Mouse (Mus musculus) liver, embryonic 11.5 days (tissue): Measurements from ENCODE around the gene Olfm3. TPM values are rescaled to one million over a fixed set of nuclear protein-coding genes. Genes with fewer than 3 reads are reported as not detected.

ENCODE experiments used
- ATAC-seq: fragments of 200-750 bp; cut with Nextera tagmentation; replicated peaks from 2 replicates; pipeline ENCODE4 v1.8.0; 2017; ENCODE audit warnings: moderate number of reproducible peaks, mild to moderate bottlenecking, moderate TSS enrichment, moderate library complexity; ENCODE audit not compliant: low FRiP score
- DNase-seq: peaks from one replicate; pipeline ENCODE4 v3.0.0-alpha.2; 2017; ENCODE audit warnings: low spot score
- H3K27ac ChIP-seq: fragments of 300-500 bp; sonication (generic); 2 replicates; pipeline ENCODE4 v1.5.1; 2014; ENCODE audit warnings: mild to moderate bottlenecking, low read depth, low read length, control low read depth
- H3K27me3 ChIP-seq: fragments of 300-500 bp; sonication (generic); replicated peaks from 2 replicates; pipeline ENCODE4 v1.6.1; 2014; ENCODE audit warnings: low read length, mixed read lengths; ENCODE audit not compliant: control insufficient read depth, insufficient read depth
- H3K36me3 ChIP-seq: fragments of 300-500 bp; sonication (generic); 2 replicates; pipeline ENCODE4 v1.6.1; 2014; ENCODE audit warnings: mild to moderate bottlenecking, low read length, moderate library complexity, mixed read lengths; ENCODE audit not compliant: control insufficient read depth, insufficient read depth
- H3K4me1 ChIP-seq: fragments of 300-500 bp; sonication (generic); replicated peaks from 2 replicates; pipeline ENCODE4 v1.6.1; 2014; ENCODE audit warnings: low read length, mixed read lengths; ENCODE audit not compliant: control insufficient read depth, insufficient read depth
- H3K4me2 ChIP-seq: fragments of 300-500 bp; sonication (generic); 2 replicates; pipeline ENCODE4 v1.6.1; 2014; ENCODE audit warnings: mild to moderate bottlenecking, control low read depth, moderate library complexity
- H3K4me3 ChIP-seq: fragments of 300-500 bp; sonication (generic); 2 replicates; pipeline ENCODE4 v1.5.1; 2014; ENCODE audit warnings: low read depth, low read length, control low read depth
- H3K9ac ChIP-seq: fragments of 300-500 bp; sonication (generic); 2 replicates; pipeline ENCODE4 v1.6.1; 2014; ENCODE audit warnings: low read depth, low read length, control low read depth
- H3K9me3 ChIP-seq: fragments of 300-500 bp; sonication (generic); 2 replicates; pipeline ENCODE4 v1.6.1; 2016; ENCODE audit warnings: low read length, inconsistent platforms, mixed read lengths; ENCODE audit not compliant: control insufficient read depth
- WGBS: fragments of 180-500 bp; shearing (Covaris S2); extraction: QIAGEN DNeasy Blood & Tissue Kit; methylation state at CpG from one replicate; pipeline ENCODE4 v1.1.7; 2014; 5-methylcytosine and 5-hydroxymethylcytosine counted together
- polyA plus RNA-seq: library from polyadenylated mRNA; unstranded; fragments of >200 nt; fragmentation: Nextera tagmentation; extraction: Ambion mirVana; gene quantifications from 2 replicates; pipeline ENCODE4 v1.2.1, GENCODE M21; 2014

Olfm3 gene
- 0.05 and 0.10 TPM in 2 replicates for polyA plus RNA-seq

DNA sequence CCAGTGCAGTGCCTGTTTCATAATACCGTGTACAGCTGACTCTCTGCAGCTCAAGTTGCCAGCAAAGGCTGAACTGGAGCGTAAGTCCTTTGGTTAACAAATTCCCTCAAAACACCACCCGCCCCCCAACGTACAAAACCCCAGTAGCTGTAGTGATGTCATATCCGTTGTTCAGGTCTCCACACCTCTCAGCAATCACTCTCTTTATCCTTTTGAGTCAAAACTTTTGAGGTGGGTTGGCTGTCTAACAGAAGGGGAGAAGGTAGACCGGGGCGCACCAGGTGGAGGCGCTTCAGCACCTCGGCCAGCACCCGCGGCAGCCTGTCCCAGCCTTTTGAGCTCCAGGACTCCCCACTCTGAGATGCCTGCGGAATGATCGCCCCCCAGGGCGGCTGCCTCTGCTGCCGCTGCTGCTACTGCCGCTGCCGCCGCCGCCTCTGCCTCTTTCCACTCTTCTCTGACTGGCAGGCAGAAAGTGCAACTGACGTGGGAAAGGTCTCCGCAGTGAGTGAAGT is at the start of gene Olfm3:
TSS of gene Olfm3 (plus strand) at position 155 of the 515 bp plus-strand sequence.
- no peak within 1 kb of the TSS for H3K9ac ChIP-seq
- no peaks in the 10 kb centered on the region for H3K36me3 ChIP-seq
- no peak within 1 kb of the TSS for H3K4me3 ChIP-seq
- no peaks in the 10 kb centered on the region for H3K9me3 ChIP-seq
- peak; percentile 70 for DNase-seq
- no peaks in the 10 kb centered on the region for H3K27me3 ChIP-seq
- no peak within 1 kb of the TSS for H3K27ac ChIP-seq
- 0 out of 2 replicates have a peak within 1 kb of the TSS, but pooled peaks have one; percentile 7 for H3K4me2 ChIP-seq
- H3K4me1 ChIP-seq = no peaks in the 10 kb centered on the region
- peak; percentile 51 for ATAC-seq
- WGBS = 7% methylated on average over 21 of the region's 21 CpGs

DNA sequence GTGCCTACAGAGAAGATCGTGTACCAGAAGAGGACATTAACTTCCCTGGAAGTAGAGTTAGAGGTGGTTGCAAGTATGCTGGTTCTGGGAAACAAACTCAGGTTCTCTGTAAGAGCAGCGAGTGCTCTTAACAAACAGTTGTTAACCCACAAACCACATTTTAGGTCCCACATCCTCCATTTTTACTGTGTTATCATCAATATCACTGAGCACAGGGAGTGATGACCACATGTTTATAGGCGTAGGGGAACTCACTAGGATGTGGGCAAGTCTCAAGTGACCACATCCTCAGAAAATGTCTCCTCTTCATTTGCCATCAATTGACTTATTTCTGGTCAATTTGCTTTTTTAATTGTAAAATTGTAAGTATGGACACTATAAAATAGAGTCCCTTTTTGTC is 14.1 kb upstream of the Olfm3 start:
- Histone ChIP-seq H3K4me1 (no peaks in the 10 kb centered on the region), H3K27ac (no peak overlapping the region), H3K4me3 (no peak overlapping the region), H3K9ac (no peak overlapping the region), H3K36me3 (no peaks in the 10 kb centered on the region), H3K27me3 (no peaks in the 10 kb centered on the region), H3K9me3 (no peaks in the 10 kb centered on the region), H3K4me2 (no peak overlapping the region)
- ATAC-seq (no peak), DNase-seq (no peak)
- 50% methylated on average over 3 of the region's 3 CpGs for WGBS

DNA sequence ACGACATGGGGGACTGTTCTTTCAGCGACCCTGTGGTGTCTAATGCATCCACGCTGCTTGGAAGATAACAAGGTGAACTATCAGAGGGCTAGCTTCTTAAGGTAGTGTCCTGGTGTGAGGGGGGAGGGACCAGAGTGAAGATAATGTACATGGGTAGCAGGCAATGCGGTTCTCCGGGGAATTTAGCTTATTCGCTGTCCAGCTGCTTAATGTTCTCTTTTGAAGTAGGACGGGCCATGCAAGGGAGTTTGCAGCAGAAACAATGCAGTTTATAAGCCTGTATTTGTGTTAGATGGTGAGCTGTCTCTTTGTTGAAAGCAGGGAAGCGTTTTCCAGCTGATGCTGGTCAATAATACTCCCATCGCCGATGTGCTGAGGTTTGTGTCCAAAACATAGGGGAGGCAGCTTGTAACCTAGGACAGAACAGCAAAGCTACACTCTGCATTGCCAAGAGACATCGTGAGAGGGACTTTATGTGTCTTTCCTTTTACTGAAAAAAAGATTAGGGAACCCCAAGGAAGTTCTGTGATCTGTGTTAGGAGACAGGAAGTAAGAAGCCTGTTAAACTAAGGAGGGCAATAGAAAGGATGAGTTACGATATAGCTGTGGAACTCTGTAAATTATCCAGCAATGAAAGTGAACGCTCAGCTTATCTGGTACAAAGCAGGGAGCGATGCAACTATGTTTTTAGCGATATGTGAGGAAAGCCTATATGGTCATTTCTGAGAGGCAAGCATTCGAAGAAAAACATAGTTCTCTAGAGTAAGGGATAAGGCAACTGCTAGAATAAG is 950 bp downstream of the Olfm3 start:
- Histone ChIP-seq H3K27me3 (no peaks in the 10 kb centered on the region), H3K9ac (no peak overlapping the region), H3K27ac (no peak overlapping the region), H3K4me1 (no peaks in the 10 kb centered on the region), H3K4me3 (no peak overlapping the region), H3K36me3 (no peaks in the 10 kb centered on the region), H3K4me2 (no peak overlapping the region), H3K9me3 (no peaks in the 10 kb centered on the region)
- DNase-seq (no peak), ATAC-seq (no peak)
- 23% methylated on average over 16 of the region's 16 CpGs for WGBS

DNA sequence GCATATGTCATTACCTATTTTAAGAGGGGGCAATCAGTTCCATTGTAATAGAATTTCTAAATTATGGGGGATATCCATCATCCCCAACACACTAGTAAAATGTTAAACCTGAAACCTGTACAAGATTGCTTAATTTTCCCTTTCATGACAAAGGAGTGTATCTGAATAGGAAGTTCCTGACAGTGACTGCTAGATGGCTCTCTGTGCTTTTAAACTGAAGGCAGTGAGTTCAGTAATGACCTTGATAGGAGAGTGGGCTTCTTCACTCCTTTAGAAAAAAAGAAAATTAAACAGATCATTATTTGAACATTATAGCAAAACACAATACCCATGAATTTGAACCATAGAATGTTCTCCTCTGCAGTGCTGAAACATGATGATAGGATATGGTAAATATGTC is 3.7 kb downstream of the Olfm3 start:
- H3K4me3 ChIP-seq = no peak overlapping the region
- H3K9me3 ChIP-seq = no peaks in the 10 kb centered on the region
- no peak overlapping the region for H3K27ac ChIP-seq
- no peaks in the 10 kb centered on the region for H3K36me3 ChIP-seq
- ATAC-seq = no peak
- no peak overlapping the region for H3K4me2 ChIP-seq
- no peaks in the 10 kb centered on the region for H3K4me1 ChIP-seq
- no peaks in the 10 kb centered on the region for H3K27me3 ChIP-seq
- no peak overlapping the region for H3K9ac ChIP-seq
- DNase-seq = no peak

DNA sequence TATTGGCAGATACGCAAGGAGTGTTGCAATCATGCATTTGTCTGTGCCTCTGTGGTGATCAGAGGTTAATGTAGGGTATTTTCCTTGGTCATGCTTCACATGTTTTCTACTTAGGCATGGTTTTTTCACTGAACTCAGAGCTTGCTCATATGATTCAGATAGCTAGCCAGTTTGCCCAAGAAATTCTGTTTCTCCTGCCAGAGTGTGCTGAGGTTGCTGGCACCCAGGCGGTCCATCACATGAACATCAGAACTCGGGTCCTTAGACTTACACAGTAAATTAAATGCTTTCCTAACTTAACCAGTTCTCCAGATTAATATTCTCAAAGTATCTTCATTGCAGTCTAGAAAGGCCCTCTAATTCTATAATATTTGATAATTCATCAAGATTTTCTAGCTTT is 5.0 kb downstream of the Olfm3 start:
- no peaks in the 10 kb centered on the region for H3K36me3 ChIP-seq
- no peaks in the 10 kb centered on the region for H3K4me1 ChIP-seq
- no peak overlapping the region for H3K9ac ChIP-seq
- H3K4me2 ChIP-seq = no peak overlapping the region
- no peak overlapping the region for H3K27ac ChIP-seq
- 89% methylated on average over 3 of the region's 3 CpGs for WGBS
- no peaks in the 10 kb centered on the region for H3K9me3 ChIP-seq
- no peak for ATAC-seq
- H3K4me3 ChIP-seq = no peak overlapping the region
- no peaks in the 10 kb centered on the region for H3K27me3 ChIP-seq
- no peak for DNase-seq

DNA sequence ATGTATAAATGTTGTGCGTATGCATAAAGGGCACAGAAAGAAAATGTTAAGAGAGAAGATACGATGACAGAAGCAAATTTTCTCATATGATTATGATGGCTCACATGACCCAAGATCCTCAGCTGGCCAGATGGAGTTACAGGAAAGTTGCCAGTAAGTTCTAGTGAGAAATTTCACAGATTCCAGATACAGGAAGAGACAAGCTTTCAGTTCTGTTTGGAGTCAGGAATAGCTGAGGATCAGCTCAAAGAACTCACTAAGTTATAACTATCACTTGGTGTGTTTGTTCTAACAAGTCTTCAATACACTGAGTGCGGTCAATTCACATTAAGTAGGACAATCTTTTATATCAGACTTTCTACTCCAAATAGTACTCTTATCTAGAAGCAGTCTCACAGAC is 16.2 kb downstream of the Olfm3 start:
- no peak overlapping the region for H3K27ac ChIP-seq
- no peak overlapping the region for H3K4me2 ChIP-seq
- no peaks in the 10 kb centered on the region for H3K27me3 ChIP-seq
- H3K36me3 ChIP-seq = no peaks in the 10 kb centered on the region
- WGBS = 80% methylated on average over 3 of the region's 3 CpGs
- H3K4me3 ChIP-seq = no peak overlapping the region
- ATAC-seq = no peak
- no peak for DNase-seq
- H3K9me3 ChIP-seq = no peaks in the 10 kb centered on the region
- H3K9ac ChIP-seq = no peak overlapping the region
- H3K4me1 ChIP-seq = no peaks in the 10 kb centered on the region

DNA sequence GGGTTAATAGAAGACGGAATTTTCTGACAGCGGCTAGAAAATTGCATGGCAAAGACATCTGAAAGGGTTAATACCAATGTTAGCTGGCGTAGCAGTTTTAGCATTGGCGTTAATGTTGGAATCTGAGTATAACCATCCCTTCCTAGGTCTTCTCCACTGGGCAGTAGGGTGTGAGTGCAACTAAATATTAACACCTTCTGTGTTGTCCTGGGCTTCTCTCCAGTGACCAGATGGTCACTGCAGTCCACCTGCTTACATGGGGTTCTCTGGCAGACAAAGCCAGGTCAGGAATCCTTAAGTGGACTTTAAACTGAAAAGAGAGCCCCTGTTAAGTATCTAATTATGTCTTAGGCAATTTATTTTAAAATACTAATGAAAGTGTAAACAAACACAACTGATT is 25.7 kb downstream of the Olfm3 start:
- DNase-seq (no peak), ATAC-seq (no peak)
- Histone ChIP-seq H3K4me3 (no peak overlapping the region), H3K36me3 (no peaks in the 10 kb centered on the region), H3K9me3 (no peaks in the 10 kb centered on the region), H3K4me1 (no peaks in the 10 kb centered on the region), H3K27ac (no peak overlapping the region), H3K4me2 (no peak overlapping the region), H3K9ac (no peak overlapping the region), H3K27me3 (no peaks in the 10 kb centered on the region)
- 82% methylated on average over 4 of the region's 4 CpGs for WGBS

DNA sequence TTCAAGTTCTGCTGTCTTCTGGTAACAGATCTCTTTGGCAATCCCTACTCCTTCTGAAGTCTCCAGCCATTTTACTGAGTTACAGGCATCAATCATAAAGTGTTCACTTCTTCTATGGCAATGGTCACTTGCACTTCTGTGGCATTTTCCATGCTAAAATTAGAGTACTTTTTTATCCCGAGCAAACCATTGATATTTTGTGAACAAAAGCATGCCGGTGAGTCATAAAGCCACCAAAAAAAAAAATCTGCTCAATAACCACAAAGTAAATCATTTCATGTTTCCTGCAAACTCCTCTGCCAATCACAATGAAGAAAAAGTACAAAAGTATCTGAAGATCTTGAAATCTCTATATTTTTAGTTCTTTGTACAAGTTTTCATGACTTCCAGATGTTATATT is 26.5 kb downstream of the Olfm3 start:
- Histone ChIP-seq H3K9ac (no peak overlapping the region), H3K4me2 (no peak overlapping the region), H3K9me3 (no peaks in the 10 kb centered on the region), H3K27ac (no peak overlapping the region), H3K27me3 (no peaks in the 10 kb centered on the region), H3K4me1 (no peaks in the 10 kb centered on the region), H3K4me3 (no peak overlapping the region), H3K36me3 (no peaks in the 10 kb centered on the region)
- ATAC-seq = no peak
- DNase-seq = no peak
- WGBS = 70% methylated on average over 2 of the region's 2 CpGs

DNA sequence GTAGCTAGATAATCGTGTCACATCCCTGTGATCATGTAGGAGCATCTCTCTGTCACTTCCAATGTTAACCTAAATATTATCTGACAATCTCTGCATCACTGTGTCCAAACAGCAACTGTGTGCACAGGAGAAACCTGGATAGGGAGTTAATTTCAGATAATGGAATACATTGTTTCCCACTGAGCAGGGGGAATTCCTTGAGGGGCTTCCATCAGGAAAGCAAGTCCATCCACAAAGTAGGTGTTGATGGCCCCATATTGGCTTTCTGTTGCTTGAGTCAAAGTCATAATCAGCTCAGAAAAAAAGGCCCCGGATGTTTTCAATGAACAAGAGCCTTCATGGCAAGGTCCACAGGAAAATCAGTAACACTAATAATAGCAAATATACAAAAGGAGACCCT is 26.9 kb downstream of the Olfm3 start:
- Histone ChIP-seq H3K27ac (no peak overlapping the region), H3K27me3 (no peaks in the 10 kb centered on the region), H3K9me3 (no peaks in the 10 kb centered on the region), H3K9ac (no peak overlapping the region), H3K4me1 (no peaks in the 10 kb centered on the region), H3K4me3 (no peak overlapping the region), H3K4me2 (no peak overlapping the region), H3K36me3 (no peaks in the 10 kb centered on the region)
- no peak for ATAC-seq
- no peak for DNase-seq
- 72% methylated on average over 2 of the region's 2 CpGs for WGBS
